Mouse (Mus musculus) MEL (cell line): ENCODE results near the gene Eva1b.

Experiments
- BHLHE40 ChIP-seq: IDR thresholded peaks from 2 replicates; pipeline ENCODE4 v1.6.1; 2012; ENCODE audit warnings: low read depth, mild to moderate bottlenecking, inconsistent platforms, low read length, improper control_type of control experiment, borderline replicate concordance
- CTCF ChIP-seq, 3 experiments: IDR thresholded peaks in 2 of 3; conservative IDR thresholded peaks in 1 of 3; 2 replicates each; pipeline ENCODE4 v1.5.1; 2011 to 2012; ENCODE audit warnings: low read length in 3 of 3, low read depth in 2 of 3, mild to moderate bottlenecking in 2 of 3, improper control_type of control experiment in 1 of 3, inconsistent platforms in 1 of 3, mixed read lengths in 1 of 3, moderate library complexity in 1 of 3; ENCODE audit not compliant: control insufficient read depth in 1 of 3, insufficient read depth in 1 of 3, poor library complexity in 1 of 3, severe bottlenecking in 1 of 3
- E2F4 ChIP-seq: IDR thresholded peaks from 2 replicates; pipeline ENCODE4 v1.6.1; 2011; ENCODE audit warnings: low read depth, low read length, improper control_type of control experiment, borderline replicate concordance
- EP300 ChIP-seq, 2 experiments: IDR thresholded peaks; 2 replicates each; pipeline ENCODE4 v1.6.1; 2011; ENCODE audit warnings: improper control_type of control experiment in 2 of 2, low read length in 2 of 2, low read depth in 1 of 2, mild to moderate bottlenecking in 1 of 2
- MAFK ChIP-seq: IDR thresholded peaks from 2 replicates; pipeline ENCODE4 v1.6.1; 2011; ENCODE audit warnings: low read depth, mild to moderate bottlenecking, low read length, improper control_type of control experiment, borderline replicate concordance
- POLR2A ChIP-seq, 2 experiments: IDR thresholded peaks; 2 replicates each; pipeline ENCODE4 v1.6.1; 2011 to 2012; ENCODE audit warnings: low read length in 2 of 2, mild to moderate bottlenecking in 2 of 2, control low read depth in 1 of 2, improper control_type of control experiment in 1 of 2, low read depth in 1 of 2, moderate library complexity in 1 of 2; ENCODE audit not compliant: control insufficient read depth in 1 of 2, insufficient read depth in 1 of 2, poor library complexity in 1 of 2
- POLR2AphosphoS2 ChIP-seq: IDR thresholded peaks from 2 replicates; pipeline ENCODE4 v1.6.1; 2011; ENCODE audit warnings: low read length, improper control_type of control experiment
- POLR2AphosphoS5 ChIP-seq: IDR thresholded peaks from 2 replicates; pipeline ENCODE4 v1.6.1; 2012; ENCODE audit warnings: low read depth, borderline replicate concordance, mild to moderate bottlenecking, inconsistent platforms, low read length, moderate library complexity, mixed read lengths
- TAL1 ChIP-seq: IDR thresholded peaks from 2 replicates; pipeline ENCODE4 v1.6.1; 2012; ENCODE audit warnings: mild to moderate bottlenecking, inconsistent platforms, low read length, moderate library complexity, mixed read lengths
- USF1 ChIP-seq: IDR thresholded peaks from 2 replicates; pipeline ENCODE4 v1.6.1; 2014; ENCODE audit warnings: low read depth, mild to moderate bottlenecking, inconsistent platforms, low read length, improper control_type of control experiment, moderate library complexity
- ZC3H11A ChIP-seq: IDR thresholded peaks from 2 replicates; pipeline ENCODE4 v1.6.1; 2012; ENCODE audit warnings: low read depth, mild to moderate bottlenecking, inconsistent platforms, low read length, improper control_type of control experiment
- ZMIZ1 ChIP-seq: IDR thresholded peaks from 2 replicates; pipeline ENCODE4 v1.6.1; 2012; ENCODE audit warnings: low read depth, mild to moderate bottlenecking, inconsistent platforms, low read length, improper control_type of control experiment, moderate library complexity

GRCm38 (mm10) chr4:126155183-126155582 lies 7.6 kb downstream of the Eva1b start:
- TF ChIP-seq CTCF (IDR thresholded peaks at IDR 0.05 in 2 of 3, conservative IDR thresholded peaks at IDR 0.05 in 1 of 3; ENCODE audit: control insufficient read depth in 1 of 3, insufficient read depth in 1 of 3, low read depth in 2 of 3, low read length in 3 of 3, poor library complexity in 1 of 3, severe bottlenecking in 1 of 3) (no peak), POLR2A (IDR thresholded peaks at IDR 0.05; ENCODE audit: control insufficient read depth in 1 of 2, insufficient read depth in 1 of 2, low read depth in 1 of 2, low read length in 2 of 2, poor library complexity in 1 of 2) (no peak), POLR2AphosphoS2 (no peak), E2F4 (no peak), EP300 (IDR thresholded peaks at IDR 0.05; ENCODE audit: low read depth in 1 of 2, low read length in 2 of 2) (no peak), BHLHE40 (no peak), TAL1 (no peak), USF1 (no peak), MAFK (no peak), ZC3H11A (no peak), ZMIZ1 (no peak), POLR2AphosphoS5 (no peak)
